Mouse (Mus musculus): ENCODE measurements around the gene Drc7. TPM values are rescaled to one million over a fixed set of nuclear protein-coding genes. Genes with fewer than 3 reads are reported as not detected.
"Not testable (repeated sequence)": the region's sequence is repeated elsewhere in the genome, so short reads cannot be mapped to it uniquely, and the experiment has no call there.

Drc7 gene
- total RNA-seq (2021): not detected
- long read RNA-seq, experiment 1: 0 reads
- long read RNA-seq, experiment 2: 0 reads

- Histone ChIP-seq H3K4me3 (no peak within 1 kb of the TSS), H3K27ac (no peak within 1 kb of the TSS)
- no peak for TF ChIP-seq CTCF (IDR thresholded peaks at IDR 0.05)
- DNase-seq: no peak
- intact Hi-C loops (cut with DNase I): no loop called here
These were observed at the start of gene Drc7 for GRCm38 (mm10) chr8:95054927-95055510. Drc7 (plus strand) TSS chr8:95055103.

GRCm38 (mm10) chr8:95012442-95012919 is 42.4 kb upstream of the Drc7 start:
- no peak overlapping the region for H3K27ac ChIP-seq
- intact Hi-C loops (cut with DNase I): no loop called here
- no peak overlapping the region for H3K4me3 ChIP-seq
- no peak for DNase-seq
- no peak for TF ChIP-seq CTCF (IDR thresholded peaks at IDR 0.05)

GRCm38 (mm10) chr8:95015866-95016265 is 39.0 kb upstream of the Drc7 start:
- DNase-seq: no peak

GRCm38 (mm10) chr8:95016684-95017083 is 38.2 kb upstream of the Drc7 start:
- no peak for TF ChIP-seq CTCF (IDR thresholded peaks at IDR 0.05)
- intact Hi-C loops (cut with DNase I): no loop called here
- no peak overlapping the region for H3K27ac ChIP-seq
- H3K4me3 ChIP-seq: no peak overlapping the region
- no peak for DNase-seq

More at GRCm38 (mm10) chr8:95015866-95016265, 39.0 kb upstream of the Drc7 start:
- no peak for TF ChIP-seq CTCF (IDR thresholded peaks at IDR 0.05)
- no peak overlapping the region for H3K27ac ChIP-seq
- intact Hi-C loops (cut with DNase I): no loop called here
- H3K4me3 ChIP-seq: no peak overlapping the region

- TF ChIP-seq CTCF (IDR thresholded peaks at IDR 0.05): no peak
- no peak for DNase-seq
- Histone ChIP-seq H3K4me3 (no peak within 1 kb of the TSS), H3K27ac (no peak within 1 kb of the TSS)
- intact Hi-C loops (cut with DNase I): no loop called here
These were observed 37.5 kb upstream of the Drc7 start, which contains the start of gene Adgrg3 for GRCm38 (mm10) chr8:95017451-95017850. Adgrg3 (plus strand) TSS chr8:95017692.

GRCm38 (mm10) chr8:95017969-95018635 is 36.8 kb upstream of the Drc7 start:
- no peak for TF ChIP-seq CTCF (IDR thresholded peaks at IDR 0.05)
- Histone ChIP-seq H3K27ac (no peak overlapping the region), H3K4me3 (no peak overlapping the region)
- intact Hi-C loops (cut with DNase I): no loop called here
- no peak for DNase-seq

GRCm38 (mm10) chr8:95020293-95020777 is 34.6 kb upstream of the Drc7 start:
- peak overlapping the region; percentile 68 for H3K27ac ChIP-seq

GRCm38 (mm10) chr8:95020821-95021220 is 34.1 kb upstream of the Drc7 start:
- no peak for TF ChIP-seq CTCF (IDR thresholded peaks at IDR 0.05)
- intact Hi-C loops (cut with DNase I): no loop called here
- peak overlapping the region; percentile 55 for H3K4me3 ChIP-seq
- H3K27ac ChIP-seq: peak overlapping the region; percentile 68; the same call in 1 of the 2 replicates
- DNase-seq: no peak

More at GRCm38 (mm10) chr8:95020293-95020777, 34.6 kb upstream of the Drc7 start:
- no peak for DNase-seq
- TF ChIP-seq CTCF (IDR thresholded peaks at IDR 0.05): no peak
- peak overlapping the region; percentile 55 for H3K4me3 ChIP-seq
- intact Hi-C loops (cut with DNase I): no loop called here

GRCm38 (mm10) chr8:95023201-95023600 is 31.7 kb upstream of the Drc7 start:
- no peak for DNase-seq
- intact Hi-C loops (cut with DNase I): no loop called here
- no peak for TF ChIP-seq CTCF (IDR thresholded peaks at IDR 0.05)
- H3K27ac ChIP-seq: no peak overlapping the region
- H3K4me3 ChIP-seq: no peak overlapping the region

GRCm38 (mm10) chr8:95024387-95024786 is 30.5 kb upstream of the Drc7 start:
- DNase-seq: no peak
- no peak for TF ChIP-seq CTCF (IDR thresholded peaks at IDR 0.05)
- intact Hi-C loops (cut with DNase I): no loop called here
- Histone ChIP-seq H3K4me3 (no peak overlapping the region), H3K27ac (no peak overlapping the region)

GRCm38 (mm10) chr8:95025421-95025820 is 29.5 kb upstream of the Drc7 start:
- intact Hi-C loops (cut with DNase I): no loop called here
- Histone ChIP-seq H3K4me3 (no peak overlapping the region), H3K27ac (no peak overlapping the region)
- DNase-seq: no peak
- TF ChIP-seq CTCF (IDR thresholded peaks at IDR 0.05): peak; percentile 44

- DNase-seq; H3K27ac ChIP-seq; H3K4me3 ChIP-seq; intact Hi-C loops (cut with DNase I): not testable (repeated sequence)
These were observed 26.5 kb upstream of the Drc7 start for GRCm38 (mm10) chr8:95028391-95028790.

Measured in gastrocnemius, adult 2 months (tissue).